Mouse (Mus musculus): Measurements from ENCODE around the gene Zswim5. TPM values are rescaled to one million over a fixed set of nuclear protein-coding genes. Genes with fewer than 3 reads are reported as not detected.

Gene Zswim5
- polyA plus RNA-seq, 1 experiment from 2014 or later, result 9.8 TPM

GRCm38 (mm10) chr4:116854286-116854685 lies 22.9 kb upstream of the Zswim5 start:
- WGBS, result 10% methylated on average over 2 of the region's 2 CpGs

GRCm38 (mm10) chr4:116857203-116857602 lies 20.0 kb upstream of the Zswim5 start:
- H3K4me3 ChIP-seq (ENCODE audit: low read depth, low read length), result no peak overlapping the region
- no peak overlapping the region for H3K9ac ChIP-seq (ENCODE audit: low read depth, low read length)
- DNase-seq (ENCODE audit: low spot score) (no peak), ATAC-seq (ENCODE audit: low FRiP score) (no peak)
- H3K27me3 ChIP-seq (ENCODE audit: control insufficient read depth, insufficient read depth, low read length), result no peaks in the 10 kb centered on the region
- H3K9me3 ChIP-seq (ENCODE audit: control insufficient read depth, low read length), result no peaks in the 10 kb centered on the region
- no peaks in the 10 kb centered on the region for H3K4me1 ChIP-seq (replicated peaks; ENCODE audit: control insufficient read depth, insufficient read depth, low read length)
- H3K27ac ChIP-seq (ENCODE audit: low read depth, low read length), result no peak overlapping the region
- no peaks in the 10 kb centered on the region for H3K36me3 ChIP-seq (ENCODE audit: control insufficient read depth, insufficient read depth, low read length)
- WGBS, result 70% methylated on average over 10 of the region's 10 CpGs
- H3K4me2 ChIP-seq (replicated peaks; ENCODE audit: low read depth, low read length), result no peak overlapping the region

More at GRCm38 (mm10) chr4:116854286-116854685, 22.9 kb upstream of the Zswim5 start:
- Histone ChIP-seq H3K9me3 (ENCODE audit: control insufficient read depth, low read length) (no peaks in the 10 kb centered on the region), H3K9ac (ENCODE audit: low read depth, low read length) (no peak overlapping the region), H3K27me3 (ENCODE audit: control insufficient read depth, insufficient read depth, low read length) (no peaks in the 10 kb centered on the region), H3K27ac (ENCODE audit: low read depth, low read length) (no peak overlapping the region), H3K4me1 (replicated peaks; ENCODE audit: control insufficient read depth, insufficient read depth, low read length) (no peaks in the 10 kb centered on the region), H3K4me3 (ENCODE audit: low read depth, low read length) (no peak overlapping the region), H3K4me2 (replicated peaks; ENCODE audit: low read depth, low read length) (no peak overlapping the region), H3K36me3 (ENCODE audit: control insufficient read depth, insufficient read depth, low read length) (no peaks in the 10 kb centered on the region)
- peak; percentile 43; the same call in 1 of the 2 replicates for ATAC-seq (ENCODE audit: low FRiP score)
- DNase-seq (ENCODE audit: low spot score), result peak; percentile 44

- Histone ChIP-seq H3K4me3 (ENCODE audit: low read depth, low read length) (no peak overlapping the region), H3K36me3 (ENCODE audit: control insufficient read depth, insufficient read depth, low read length) (no peaks in the 10 kb centered on the region), H3K9me3 (ENCODE audit: control insufficient read depth, low read length) (no peaks in the 10 kb centered on the region), H3K27me3 (ENCODE audit: control insufficient read depth, insufficient read depth, low read length) (no peaks in the 10 kb centered on the region), H3K9ac (ENCODE audit: low read depth, low read length) (no peak overlapping the region), H3K27ac (ENCODE audit: low read depth, low read length) (no peak overlapping the region), H3K4me2 (replicated peaks; ENCODE audit: low read depth, low read length) (no peak overlapping the region), H3K4me1 (replicated peaks; ENCODE audit: control insufficient read depth, insufficient read depth, low read length) (no peaks in the 10 kb centered on the region)
- WGBS, result 77% methylated on average over 5 of the region's 5 CpGs
- ATAC-seq (ENCODE audit: low FRiP score) (no peak), DNase-seq (ENCODE audit: low spot score) (no peak)
Measured at GRCm38 (mm10) chr4:116859711-116860110, 17.5 kb upstream of the Zswim5 start.

- no peaks in the 10 kb centered on the region for H3K36me3 ChIP-seq (ENCODE audit: control insufficient read depth, insufficient read depth, low read length)
- WGBS, result 74% methylated on average over 8 of the region's 8 CpGs
- H3K9ac ChIP-seq (ENCODE audit: low read depth, low read length), result no peak overlapping the region
- no peak overlapping the region for H3K27ac ChIP-seq (ENCODE audit: low read depth, low read length)
- H3K4me1 ChIP-seq (replicated peaks; ENCODE audit: control insufficient read depth, insufficient read depth, low read length), result no peaks in the 10 kb centered on the region
- no peak for DNase-seq (ENCODE audit: low spot score)
- H3K4me3 ChIP-seq (ENCODE audit: low read depth, low read length), result no peak overlapping the region
- ATAC-seq (ENCODE audit: low FRiP score), result no peak
- H3K4me2 ChIP-seq (replicated peaks; ENCODE audit: low read depth, low read length), result no peak overlapping the region
- H3K9me3 ChIP-seq (ENCODE audit: control insufficient read depth, low read length), result no peaks in the 10 kb centered on the region
- no peaks in the 10 kb centered on the region for H3K27me3 ChIP-seq (ENCODE audit: control insufficient read depth, insufficient read depth, low read length)
Measured at GRCm38 (mm10) chr4:116862023-116862422, 15.2 kb upstream of the Zswim5 start.

- DNase-seq (ENCODE audit: low spot score) (no peak), ATAC-seq (ENCODE audit: low FRiP score) (no peak)
- H3K9ac ChIP-seq (ENCODE audit: low read depth, low read length), result no peak overlapping the region
- H3K4me2 ChIP-seq (replicated peaks; ENCODE audit: low read depth, low read length), result no peak overlapping the region
- H3K9me3 ChIP-seq (ENCODE audit: control insufficient read depth, low read length), result no peaks in the 10 kb centered on the region
- 79% methylated on average over 3 of the region's 3 CpGs for WGBS
- no peaks in the 10 kb centered on the region for H3K27me3 ChIP-seq (ENCODE audit: control insufficient read depth, insufficient read depth, low read length)
- H3K4me3 ChIP-seq (ENCODE audit: low read depth, low read length), result no peak overlapping the region
- H3K4me1 ChIP-seq (replicated peaks; ENCODE audit: control insufficient read depth, insufficient read depth, low read length), result no peaks in the 10 kb centered on the region
- no peaks in the 10 kb centered on the region for H3K36me3 ChIP-seq (ENCODE audit: control insufficient read depth, insufficient read depth, low read length)
- H3K27ac ChIP-seq (ENCODE audit: low read depth, low read length), result no peak overlapping the region
Measured at GRCm38 (mm10) chr4:116869898-116870297, 7.3 kb upstream of the Zswim5 start.

GRCm38 (mm10) chr4:116874595-116874994 lies 2.6 kb upstream of the Zswim5 start:
- Histone ChIP-seq H3K4me2 (replicated peaks; ENCODE audit: low read depth, low read length) (no peak overlapping the region), H3K9me3 (ENCODE audit: control insufficient read depth, low read length) (no peaks in the 10 kb centered on the region), H3K4me3 (ENCODE audit: low read depth, low read length) (no peak overlapping the region), H3K27ac (ENCODE audit: low read depth, low read length) (no peak overlapping the region), H3K27me3 (ENCODE audit: control insufficient read depth, insufficient read depth, low read length) (no peaks in the 10 kb centered on the region), H3K36me3 (ENCODE audit: control insufficient read depth, insufficient read depth, low read length) (no peaks in the 10 kb centered on the region), H3K9ac (ENCODE audit: low read depth, low read length) (no peak overlapping the region), H3K4me1 (replicated peaks; ENCODE audit: control insufficient read depth, insufficient read depth, low read length) (no peaks in the 10 kb centered on the region)
- ATAC-seq (ENCODE audit: low FRiP score) (no peak), DNase-seq (ENCODE audit: low spot score) (no peak)
- 79% methylated on average over 4 of the region's 4 CpGs for WGBS

- H3K4me1 ChIP-seq (replicated peaks; ENCODE audit: control insufficient read depth, insufficient read depth, low read length), result no peaks in the 10 kb centered on the region
- H3K4me3 ChIP-seq (ENCODE audit: low read depth, low read length), result peak overlapping the region; percentile 91
- H3K36me3 ChIP-seq (ENCODE audit: control insufficient read depth, insufficient read depth, low read length), result no peaks in the 10 kb centered on the region
- DNase-seq (ENCODE audit: low spot score) (no peak), ATAC-seq (ENCODE audit: low FRiP score) (peak; percentile 63)
- H3K4me2 ChIP-seq (replicated peaks; ENCODE audit: low read depth, low read length), result peak overlapping the region; percentile 51
- H3K9me3 ChIP-seq (ENCODE audit: control insufficient read depth, low read length), result no peaks in the 10 kb centered on the region
- H3K27me3 ChIP-seq (ENCODE audit: control insufficient read depth, insufficient read depth, low read length), result no peaks in the 10 kb centered on the region
- WGBS, result under 1% methylated on average over 15 of the region's 15 CpGs
- H3K9ac ChIP-seq (ENCODE audit: low read depth, low read length), result peak overlapping the region; percentile 97
- peak overlapping the region; percentile 99 for H3K27ac ChIP-seq (ENCODE audit: low read depth, low read length)
Measured at GRCm38 (mm10) chr4:116876630-116876994, 564 bp upstream of the Zswim5 start.

GRCm38 (mm10) chr4:116877729-116878321 lies 649 bp downstream of the Zswim5 start:
- Histone ChIP-seq H3K4me1 (replicated peaks; ENCODE audit: control insufficient read depth, insufficient read depth, low read length) (no peaks in the 10 kb centered on the region), H3K27ac (ENCODE audit: low read depth, low read length) (peak overlapping the region; percentile 99), H3K9me3 (ENCODE audit: control insufficient read depth, low read length) (no peaks in the 10 kb centered on the region), H3K9ac (ENCODE audit: low read depth, low read length) (peak overlapping the region; percentile 97), H3K27me3 (ENCODE audit: control insufficient read depth, insufficient read depth, low read length) (no peaks in the 10 kb centered on the region), H3K4me2 (replicated peaks; ENCODE audit: low read depth, low read length) (peak overlapping the region; percentile 51), H3K4me3 (ENCODE audit: low read depth, low read length) (peak overlapping the region; percentile 91), H3K36me3 (ENCODE audit: control insufficient read depth, insufficient read depth, low read length) (no peaks in the 10 kb centered on the region)
- under 1% methylated on average over 31 of the region's 57 CpGs for WGBS
- ATAC-seq (ENCODE audit: low FRiP score) (no peak; the same call in 1 of the 2 replicates), DNase-seq (ENCODE audit: low spot score) (peak; percentile 59)

GRCm38 (mm10) chr4:116878491-116878890 lies 1.3 kb downstream of the Zswim5 start:
- H3K4me3 ChIP-seq (ENCODE audit: low read depth, low read length), result peak overlapping the region; percentile 91
- H3K27me3 ChIP-seq (ENCODE audit: control insufficient read depth, insufficient read depth, low read length), result no peaks in the 10 kb centered on the region
- H3K4me1 ChIP-seq (replicated peaks; ENCODE audit: control insufficient read depth, insufficient read depth, low read length), result no peaks in the 10 kb centered on the region
- no peaks in the 10 kb centered on the region for H3K36me3 ChIP-seq (ENCODE audit: control insufficient read depth, insufficient read depth, low read length)
- DNase-seq (ENCODE audit: low spot score) (peak; percentile 76), ATAC-seq (ENCODE audit: low FRiP score) (no peak)
- 6% methylated on average over 11 of the region's 11 CpGs for WGBS
- peak overlapping the region; percentile 99 for H3K27ac ChIP-seq (ENCODE audit: low read depth, low read length)
- no peaks in the 10 kb centered on the region for H3K9me3 ChIP-seq (ENCODE audit: control insufficient read depth, low read length)
- peak overlapping the region; percentile 51 for H3K4me2 ChIP-seq (replicated peaks; ENCODE audit: low read depth, low read length)
- peak overlapping the region; percentile 97 for H3K9ac ChIP-seq (ENCODE audit: low read depth, low read length)

Data from hindbrain, embryonic 11.5 days (tissue).